Mouse (Mus musculus) embryonic stem cell, embryonic (primary cell): Measurements from ENCODE around the gene Ttc19.

ENCODE experiments used
- CTCF ChIA-PET, 4 experiments: fragments of 300-600 bp in 2 of 4; fragments of 350-600 bp in 2 of 4; sonication (Branson Sonifier 250); formaldehyde crosslinking; loops; one replicate each; lab custom pipeline; 2022; ENCODE audit warnings: inconsistent platforms in 2 of 4; lab: Charles Lee
- POLR2A ChIA-PET, 4 experiments: fragments of 300-600 bp in 2 of 4; fragments of 350-600 bp in 2 of 4; sonication (Branson Sonifier 250); formaldehyde crosslinking; loops; one replicate each; lab custom pipeline; 2022; ENCODE audit warnings: antibody characterized with exemption in 4 of 4, inconsistent platforms in 1 of 4; lab: Charles Lee

The Ttc19 gene

GRCm38 (mm10) chr11:62331141-62331540 is 49.9 kb downstream of the Ttc19 start:
- CTCF ChIA-PET = no interaction called here
- POLR2A ChIA-PET = interaction anchor here in 2 of 4 experiments (1.1 to 4.3 kb wide), 8 partner anchors 8 to 272 kb away, joined by 3 to 34 read pairs (median 4); partner anchors contain the start of gene Ubb (in 1 of the 2)

- POLR2A ChIA-PET = interaction anchor here in 1 of 4 experiments (1.2 to 4.3 kb wide), 9 partner anchors 12 to 271 kb away, joined by 3 to 34 read pairs (median 3); partner anchors contain the start of genes Ttc19 and Zswim7
- CTCF ChIA-PET = no interaction called here
These were observed 51.0 kb downstream of the Ttc19 start for GRCm38 (mm10) chr11:62332228-62332627.

GRCm38 (mm10) chr11:62343002-62343401 is 61.7 kb downstream of the Ttc19 start:
- CTCF ChIA-PET = no interaction called here
- POLR2A ChIA-PET = interaction anchor here in 2 of 4 experiments (0.6 to 2.2 kb wide), 6 partner anchors 10 to 208 kb away, joined by 3 to 11 read pairs (median 4); partner anchors contain the start of gene Ubb (in 1 of the 2)

DNA sequence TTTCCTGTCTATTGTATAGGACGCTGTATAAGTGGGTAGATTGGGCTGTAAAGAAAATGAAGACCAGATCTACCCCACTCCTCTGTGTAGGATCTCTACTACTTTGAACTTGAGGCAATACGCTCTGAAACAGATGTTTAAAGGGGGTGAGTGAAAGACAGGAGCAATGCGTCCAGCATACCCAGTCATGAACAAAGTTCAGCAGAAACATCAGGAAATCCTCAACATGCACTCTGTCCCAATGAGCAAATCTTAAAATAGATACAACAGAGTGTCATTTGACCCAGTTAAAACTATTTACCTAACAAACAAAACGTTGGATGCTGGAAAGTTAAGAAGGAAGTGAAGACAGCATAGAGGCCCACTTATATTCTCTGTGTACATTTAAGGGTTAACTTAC is 70.7 kb downstream of the Ttc19 start:
- ChIA-PET CTCF (no interaction called here), POLR2A (interaction anchor here in 1 of 4 experiments (1.4 to 5.3 kb wide), 2 partner anchors 13 to 17 kb away, joined by 10 to 23 read pairs; no protein-coding TSS in a partner anchor)

DNA sequence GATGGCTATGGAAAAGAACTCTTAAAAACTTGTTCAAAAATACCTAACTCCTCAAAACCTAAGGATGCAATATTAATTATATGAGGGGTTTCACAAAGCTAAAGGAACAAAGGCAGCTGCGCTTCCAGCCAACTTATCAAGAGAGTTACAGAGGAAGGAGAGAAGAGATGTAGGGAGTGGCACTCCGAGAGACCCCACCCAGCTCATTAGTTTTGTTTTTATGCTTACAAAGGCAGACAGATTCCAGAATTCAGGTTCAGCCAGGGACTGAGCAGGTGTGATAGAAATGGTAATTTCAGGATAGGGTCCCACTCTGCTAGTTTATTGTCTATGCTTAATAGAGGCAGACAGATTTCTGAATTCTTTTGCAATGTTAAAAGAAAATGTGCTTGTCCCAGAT is 73.9 kb downstream of the Ttc19 start:
- POLR2A ChIA-PET = interaction anchor here (0.7 to 3.6 kb wide), 28 partner anchors 9 to 305 kb away, joined by 3 to 32 read pairs (median 4); partner anchors contain the start of gene Ubb (in 2 of the 4)
- CTCF ChIA-PET = interaction anchor here in 2 of 4 experiments (0.6 to 1.3 kb wide), 3 partner anchors 10 to 27 kb away, joined by 3 to 6 read pairs (median 3); no protein-coding TSS in a partner anchor

DNA sequence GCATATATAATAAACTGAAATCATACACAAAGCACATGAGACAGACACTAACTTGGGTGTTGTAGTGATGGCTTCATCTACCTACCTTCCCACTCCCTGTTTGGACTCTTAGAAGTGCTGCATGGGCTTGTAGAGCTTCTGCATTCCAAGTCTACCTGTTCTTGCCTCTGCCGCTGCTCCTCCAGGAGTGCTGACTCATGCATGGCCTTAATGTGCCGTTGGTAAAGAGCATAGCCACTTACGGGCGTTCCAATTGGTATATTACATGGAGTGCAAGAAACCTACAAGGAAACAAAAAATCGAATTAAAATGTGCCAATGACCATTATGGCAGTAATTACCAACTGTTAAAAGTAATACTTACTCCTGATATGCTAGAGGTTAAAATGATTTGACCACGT is 85.6 kb downstream of the Ttc19 start:
- POLR2A ChIA-PET = interaction anchor here in 3 of 4 experiments (0.7 to 6.7 kb wide), 8 partner anchors 11 to 236 kb away, joined by 3 to 32 read pairs (median 4); partner anchors contain the start of gene Ubb (in 2 of the 3)

DNA sequence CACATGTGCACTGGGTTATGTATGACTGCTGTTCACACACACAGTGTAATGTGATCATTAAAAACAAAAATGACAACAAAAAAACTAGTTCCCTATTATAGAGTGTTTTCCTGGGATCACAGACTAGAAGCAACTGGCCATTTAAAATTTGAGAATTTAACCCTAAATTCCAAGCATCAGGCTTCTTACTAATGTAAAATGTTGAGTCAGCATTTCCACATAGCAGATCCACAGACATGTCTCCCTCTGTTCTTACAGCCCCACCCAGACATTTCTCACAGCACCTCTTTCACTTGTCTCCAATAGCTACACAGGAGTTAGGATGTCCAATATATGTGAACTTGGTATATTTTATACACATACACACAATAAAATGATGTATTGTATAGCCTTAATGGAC is 88.7 kb downstream of the Ttc19 start:
- ChIA-PET POLR2A (interaction anchor here in 3 of 4 experiments (0.9 to 6.7 kb wide), 6 partner anchors 10 to 233 kb away, joined by 3 to 32 read pairs (median 4); no protein-coding TSS in a partner anchor), CTCF (no interaction called here)

More for the DNA sequence above, 85.6 kb downstream of the Ttc19 start:
- CTCF ChIA-PET = no interaction called here

- ChIA-PET CTCF (no interaction called here), POLR2A (interaction anchor here (0.6 to 1.9 kb wide), 15 partner anchors 9 to 744 kb away, joined by 3 to 6 read pairs (median 3); partner anchors contain the start of genes Prpsap2 (in 1 of the 4) and Ubb (in 1 of the 4))
These were observed 90.5 kb downstream of the Ttc19 start for GRCm38 (mm10) chr11:62371776-62372175.

DNA sequence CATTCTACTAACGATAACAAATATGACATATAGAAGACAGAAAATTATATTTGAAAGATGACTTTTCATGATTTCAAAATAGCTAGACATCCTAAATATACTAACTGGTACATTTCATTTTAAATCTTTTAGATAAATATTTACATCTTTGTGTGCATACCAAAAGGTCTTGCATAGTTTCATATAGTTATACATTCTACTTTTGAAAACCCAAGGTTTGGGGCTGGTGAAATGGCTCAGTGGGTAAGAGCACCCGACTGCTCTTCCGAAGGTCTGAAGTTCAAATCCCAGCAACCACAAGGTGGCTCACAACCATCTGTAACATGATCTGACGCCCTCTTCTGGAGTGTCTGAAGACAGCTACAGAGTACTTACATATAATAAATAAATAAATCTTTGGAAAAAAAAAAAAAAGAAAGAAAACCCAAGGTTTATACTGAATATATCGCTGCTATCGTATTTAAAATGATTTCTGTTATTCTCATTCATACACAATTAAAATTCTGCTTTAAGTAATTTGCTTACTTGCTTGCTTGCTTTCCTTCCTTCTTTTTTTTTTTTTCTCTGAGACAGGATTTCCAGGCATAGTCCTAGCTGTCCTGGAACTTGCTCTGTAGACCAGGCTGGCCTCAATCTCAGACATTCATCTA is 96.1 kb downstream of the Ttc19 start:
- ChIA-PET CTCF (interaction anchor here in 2 of 4 experiments (0.6 to 1.0 kb wide), 5 partner anchors 16 to 436 kb away, joined by 3 to 8 read pairs (median 4); no protein-coding TSS in a partner anchor), POLR2A (interaction anchor here in 1 of 4 experiments (0.8 to 1.0 kb wide), 2 partner anchors 14 to 17 kb away, joined by 3 to 4 read pairs; no protein-coding TSS in a partner anchor)
